17 mouse cellular contexts compared by ENCODE assay signal in the genomic region with DNA sequence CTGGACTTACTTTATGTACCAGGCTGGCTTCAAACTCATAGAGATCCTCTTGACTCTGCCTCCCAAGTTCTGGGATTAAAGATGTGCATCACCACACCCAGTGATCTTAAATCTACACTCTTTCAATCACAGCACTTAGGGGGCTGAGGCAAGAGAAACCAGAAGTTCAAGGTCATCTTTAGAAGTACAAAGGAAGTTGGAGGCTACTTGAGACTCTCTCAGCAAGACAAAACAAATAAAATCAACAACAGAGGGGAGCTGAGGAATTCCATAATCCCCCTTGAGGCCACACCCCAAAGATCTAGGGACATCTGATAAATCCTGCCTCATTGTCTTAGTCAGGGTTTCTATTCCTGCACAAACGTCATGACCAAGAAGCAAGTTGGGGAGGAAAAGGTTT. TPM values are rescaled to one million over a fixed set of nuclear protein-coding genes. Genes with fewer than 3 reads are reported as not detected.
"Had no signal": no experiment of that assay in that cellular context is flagged by ENCODE, and none has a peak within 500 bp of the region (broad histone marks: within the 10 kb centered on the region; RNA-seq: fewer than 3 reads in every experiment).

No protein-coding gene starts in this region.

- H3K36me3 ChIP-seq: lung, embryonic 15.5 days; midbrain, embryonic 13.5 days; midbrain, embryonic 15.5 days; neural tube, embryonic 12.5 days; stomach, embryonic 15.5 days had no signal

- H3K4me1 ChIP-seq: midbrain, embryonic 13.5 days; midbrain, embryonic 15.5 days; neural tube, embryonic 12.5 days; stomach, embryonic 15.5 days had no signal

- H3K27me3 ChIP-seq: lung, embryonic 15.5 days; megakaryocyte, embryonic 14.5 days; midbrain, embryonic 13.5 days; midbrain, embryonic 15.5 days; neural tube, embryonic 12.5 days; stomach, embryonic 15.5 days had no signal

- H3K4me3 ChIP-seq: lung, embryonic 15.5 days; midbrain, embryonic 13.5 days; midbrain, embryonic 15.5 days; neural tube, embryonic 12.5 days; stomach, embryonic 15.5 days had no signal

- H3K9me3 ChIP-seq: lung, embryonic 15.5 days; megakaryocyte, embryonic 14.5 days; midbrain, embryonic 13.5 days; midbrain, embryonic 15.5 days; neural tube, embryonic 12.5 days; stomach, embryonic 15.5 days had no signal

- H3K9ac ChIP-seq: lung, embryonic 15.5 days; midbrain, embryonic 13.5 days; midbrain, embryonic 15.5 days; neural tube, embryonic 12.5 days; stomach, embryonic 15.5 days had no signal

- H3K27ac ChIP-seq: lung, embryonic 15.5 days; macrophage; midbrain, embryonic 13.5 days; midbrain, embryonic 15.5 days; neural tube, embryonic 12.5 days; stomach, embryonic 15.5 days; stomach, postnatal 0 days had no signal

- DNase-seq: lung, adult 2 months; lung, postnatal 14 days; lung, postnatal 36 days; right cerebral cortex, postnatal 14 days; thymus, adult 2 months; thymus, postnatal 25 days; thymus, postnatal 4 days had no signal

RNA-seq across cellular contexts. Expression of a gene that starts 18.3 kb away (rescaled TPM):
- total RNA-seq: monocyte, adult 5-6 weeks; neutrophil, adult 5-6 weeks had no signal
- polyA plus RNA-seq: macrophage had no signal
